Mouse (Mus musculus) limb, embryonic 14.5 days (tissue): ENCODE measurements around the gene Sidt2. TPM values are rescaled to one million over a fixed set of nuclear protein-coding genes. Genes with fewer than 3 reads are reported as not detected.

Experiments used
- ATAC-seq: fragments of 200-750 bp; cut with Nextera tagmentation; 2 replicates; pipeline ENCODE4 v1.8.0; 2017; ENCODE audit warnings: low read depth, moderate number of reproducible peaks, moderate TSS enrichment; ENCODE audit not compliant: low FRiP score
- DNase-seq: peaks from one replicate; pipeline ENCODE4 v3.0.0-alpha.2; 2015; ENCODE audit warnings: low spot score
- H3K27ac ChIP-seq: fragments of 300-500 bp; sonication (generic); replicated peaks from 2 replicates; pipeline ENCODE4 v1.5.1; 2014; ENCODE audit warnings: low read depth, mild to moderate bottlenecking, low read length, moderate library complexity, mixed read lengths
- H3K27me3 ChIP-seq: fragments of 300-500 bp; sonication (generic); 2 replicates; pipeline ENCODE4 v1.6.1; 2014; ENCODE audit warnings: low read length, mixed read lengths; ENCODE audit not compliant: control insufficient read depth, insufficient read depth
- H3K36me3 ChIP-seq: fragments of 300-500 bp; sonication (generic); 2 replicates; pipeline ENCODE4 v1.6.1; 2014; ENCODE audit warnings: mild to moderate bottlenecking, low read length, moderate library complexity, mixed read lengths; ENCODE audit not compliant: control insufficient read depth, insufficient read depth
- H3K4me1 ChIP-seq: fragments of 300-500 bp; sonication (generic); 2 replicates; pipeline ENCODE4 v1.6.1; 2014; ENCODE audit warnings: antibody characterized with exemption, low read length, mixed read lengths; ENCODE audit not compliant: control insufficient read depth, insufficient read depth
- H3K4me2 ChIP-seq: fragments of 300-500 bp; sonication (generic); replicated peaks from 2 replicates; pipeline ENCODE4 v1.6.1; 2014; ENCODE audit warnings: low read depth, mild to moderate bottlenecking, low read length, moderate library complexity; ENCODE audit not compliant: severe bottlenecking
- H3K4me3 ChIP-seq: fragments of 300-500 bp; sonication (generic); replicated peaks from 2 replicates; pipeline ENCODE4 v1.5.1; 2014; ENCODE audit warnings: low read length
- H3K9ac ChIP-seq: fragments of 300-500 bp; sonication (generic); 2 replicates; pipeline ENCODE4 v1.6.1; 2014; ENCODE audit warnings: mild to moderate bottlenecking, low read depth, low read length, moderate library complexity; ENCODE audit not compliant: severe bottlenecking
- H3K9me3 ChIP-seq: fragments of 300-500 bp; sonication (generic); 2 replicates; pipeline ENCODE4 v1.6.1; 2016; ENCODE audit warnings: low read length; ENCODE audit not compliant: control insufficient read depth
- POLR2A ChIP-seq: fragments of 200-500 bp; IDR thresholded peaks from 2 replicates; pipeline ENCODE4 v1.8.0; 2012; ENCODE audit warnings: inconsistent platforms, mild to moderate bottlenecking, moderate library complexity, borderline replicate concordance; ENCODE audit not compliant: insufficient read depth, insufficient read length; ENCODE audit errors: extremely low read depth
- WGBS: fragments of 180-500 bp; shearing (Covaris S2); extraction: QIAGEN DNeasy Blood & Tissue Kit; methylation state at CpG from one replicate; pipeline ENCODE4 v1.1.7; 2014; 5-methylcytosine and 5-hydroxymethylcytosine counted together
- polyA plus RNA-seq, 2 experiments: library from polyadenylated mRNA; depleted of rRNA in 1 of 2; stranded (reverse) in 1 of 2; unstranded in 1 of 2; fragments of >200 nt; fragmentation: Nextera tagmentation in 1 of 2; extraction: Ambion mirVana in 1 of 2; gene quantifications; 2 replicates each; pipeline versions ENCODE4 v1.2.1 to v1.2.3; 2012 to 2014

Sidt2 gene
- polyA plus RNA-seq, 2 experiments = 56.1 to 121 TPM

DNA sequence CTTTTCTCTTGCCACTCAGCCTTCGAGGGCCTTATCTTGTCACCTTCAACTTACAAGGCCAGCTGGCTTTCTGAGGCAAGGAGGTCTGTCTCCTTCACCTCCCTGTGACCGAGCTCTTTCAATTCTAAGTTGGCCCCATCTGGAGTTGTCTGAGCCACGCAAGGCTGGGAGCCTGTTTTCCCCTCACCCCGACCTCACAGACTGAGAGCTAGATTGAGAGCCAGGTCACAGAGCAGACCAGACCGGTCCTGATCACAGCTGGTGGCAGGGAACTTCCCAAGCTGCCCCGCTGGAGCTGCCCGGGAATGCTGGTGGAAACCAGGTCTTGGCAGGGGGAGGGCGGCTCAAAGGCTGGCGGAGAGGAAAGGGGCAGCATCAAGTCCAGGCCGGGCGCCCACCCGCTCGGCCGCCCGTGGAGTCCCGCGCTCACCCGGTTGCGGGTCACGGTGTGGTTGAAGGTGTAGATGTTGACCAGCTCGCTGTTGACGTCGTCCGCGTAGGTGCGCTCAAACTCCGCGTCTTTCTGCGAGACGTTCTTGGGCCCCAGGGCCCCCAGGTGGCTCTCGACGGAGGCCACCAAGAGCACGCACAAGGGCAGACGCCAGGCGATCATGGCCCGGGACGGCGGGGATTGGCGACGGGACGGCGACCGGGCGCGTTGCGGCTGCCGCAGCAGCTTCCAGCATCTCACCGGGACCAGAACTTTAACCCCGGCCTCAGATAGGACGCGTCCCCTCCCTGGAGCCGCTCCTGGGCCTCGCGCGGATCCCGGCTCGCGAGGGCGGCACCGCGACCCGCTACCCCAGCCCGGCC is 558 bp downstream of the Sidt2 start:
- Histone ChIP-seq H3K4me3 (peak overlapping the region; percentile 93), H3K27me3 (no peaks in the 10 kb centered on the region), H3K4me2 (peak overlapping the region; percentile 83), H3K9ac (peak overlapping the region; percentile 88), H3K4me1 (peaks cover 15% of the 10 kb centered on the region), H3K9me3 (no peaks in the 10 kb centered on the region), H3K27ac (peak overlapping the region; percentile 85), H3K36me3 (peaks cover 26% of the 10 kb centered on the region)
- DNase-seq (no peak), ATAC-seq (peak; percentile 38; the same call in 1 of the 2 replicates)
- no peak for TF ChIP-seq POLR2A
- WGBS = 1% methylated on average over 53 of the region's 63 CpGs

DNA sequence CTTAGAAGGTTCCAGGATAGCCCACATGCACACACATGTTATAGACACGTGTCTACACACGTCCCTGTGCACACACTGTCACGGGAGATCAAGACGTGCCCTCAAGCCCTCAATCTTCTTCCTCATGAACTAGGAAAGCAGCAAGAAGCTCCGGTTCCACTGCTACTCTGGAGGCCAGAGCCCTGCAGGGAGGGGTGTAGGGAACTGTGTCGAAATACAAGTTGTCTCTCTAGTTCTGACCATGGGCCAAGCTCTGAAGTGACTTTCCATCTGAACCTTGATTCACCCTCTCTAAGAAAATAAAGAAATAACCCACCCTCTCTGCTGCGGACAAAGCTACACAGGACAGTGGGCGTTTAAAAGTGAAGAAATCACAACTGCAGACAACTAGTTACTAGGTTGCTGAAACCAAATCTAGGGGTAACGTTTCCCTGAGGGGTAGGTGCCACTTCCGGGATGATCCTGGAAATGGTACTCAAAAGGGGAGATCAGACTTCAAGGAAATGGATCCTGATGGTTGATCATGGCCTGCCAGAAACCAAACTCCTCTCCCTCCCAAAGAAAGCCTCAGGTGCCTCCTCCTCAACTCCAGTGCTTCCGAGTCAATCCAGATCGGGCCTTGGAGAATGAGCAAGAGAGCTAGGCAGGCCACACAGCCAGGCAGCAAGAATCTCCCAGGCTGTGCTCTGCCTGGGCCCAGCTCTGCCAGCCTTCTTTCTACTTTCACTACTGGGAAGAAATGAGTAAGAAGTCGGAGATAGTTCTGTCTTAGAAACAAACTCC is 1.4 kb downstream of the Sidt2 start:
- ATAC-seq = no peak
- Histone ChIP-seq H3K27me3 (no peaks in the 10 kb centered on the region), H3K9me3 (no peaks in the 10 kb centered on the region), H3K4me2 (peak overlapping the region; percentile 83), H3K9ac (peak overlapping the region; percentile 88), H3K27ac (peak overlapping the region; percentile 85), H3K4me3 (peak overlapping the region; percentile 93), H3K36me3 (peaks cover 34% of the 10 kb centered on the region), H3K4me1 (peaks cover 15% of the 10 kb centered on the region)
- TF ChIP-seq POLR2A = no peak
- 50% methylated on average over 13 of the region's 13 CpGs for WGBS
- DNase-seq = no peak

DNA sequence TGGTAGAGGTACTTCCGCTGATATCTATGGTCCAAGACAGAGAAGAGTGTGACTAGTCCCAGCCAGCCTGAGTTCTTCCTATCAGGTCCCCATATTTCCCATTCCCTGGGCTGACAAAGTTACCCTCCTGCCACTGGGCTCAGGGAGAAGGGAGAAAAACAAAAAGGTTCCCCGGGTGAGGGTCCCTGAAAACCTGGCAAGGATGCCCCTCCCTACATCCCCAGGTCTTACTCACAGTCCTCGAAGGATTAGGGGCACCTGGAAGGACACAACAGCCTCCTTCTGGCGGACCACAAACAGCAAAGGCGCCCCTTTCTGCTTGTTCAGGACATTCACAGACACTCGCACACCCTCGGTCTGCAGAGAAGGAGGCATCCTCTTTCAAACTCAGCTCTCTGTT is 2.2 kb downstream of the Sidt2 start:
- H3K36me3 ChIP-seq = peaks cover 40% of the 10 kb centered on the region
- H3K9ac ChIP-seq = peak overlapping the region; percentile 88; the same call in 1 of the 2 replicates
- no peak for ATAC-seq
- H3K27me3 ChIP-seq = no peaks in the 10 kb centered on the region
- H3K4me2 ChIP-seq = peak overlapping the region; percentile 83; the same call in 1 of the 2 replicates
- H3K4me3 ChIP-seq = 0 out of 2 replicates have a peak overlapping the region, but pooled peaks have one; percentile 93
- H3K27ac ChIP-seq = no peak overlapping the region
- H3K9me3 ChIP-seq = no peaks in the 10 kb centered on the region
- H3K4me1 ChIP-seq = peaks cover 15% of the 10 kb centered on the region
- DNase-seq = no peak
- 88% methylated on average over 7 of the region's 7 CpGs for WGBS
- no peak for TF ChIP-seq POLR2A

DNA sequence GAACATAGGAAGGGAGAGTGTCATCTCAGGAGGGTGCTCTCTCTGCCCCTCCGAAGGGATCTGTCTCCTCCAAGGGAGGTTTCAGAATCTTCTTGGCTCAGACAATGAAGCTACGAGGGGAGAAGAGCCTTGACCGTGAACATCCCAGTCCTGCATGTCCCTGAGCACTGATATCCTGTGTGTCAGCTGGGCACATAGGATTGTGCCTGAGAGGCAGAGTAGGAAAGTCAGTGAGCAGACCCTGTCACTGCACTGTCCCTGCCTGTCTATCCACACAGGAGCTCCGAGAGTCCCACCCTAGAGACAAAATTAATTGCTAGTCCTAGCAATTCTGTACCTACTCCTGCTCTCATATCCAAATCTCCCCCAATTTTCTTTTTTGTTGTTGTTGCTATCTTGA is 3.0 kb downstream of the Sidt2 start:
- Histone ChIP-seq H3K27ac (no peak overlapping the region), H3K9ac (no peak overlapping the region), H3K9me3 (no peaks in the 10 kb centered on the region), H3K4me3 (no peak overlapping the region), H3K4me1 (peaks cover 15% of the 10 kb centered on the region), H3K27me3 (no peaks in the 10 kb centered on the region), H3K4me2 (no peak overlapping the region), H3K36me3 (peaks cover 48% of the 10 kb centered on the region)
- WGBS = 88% methylated on average over 4 of the region's 4 CpGs
- no peak for TF ChIP-seq POLR2A
- no peak for DNase-seq
- no peak for ATAC-seq

DNA sequence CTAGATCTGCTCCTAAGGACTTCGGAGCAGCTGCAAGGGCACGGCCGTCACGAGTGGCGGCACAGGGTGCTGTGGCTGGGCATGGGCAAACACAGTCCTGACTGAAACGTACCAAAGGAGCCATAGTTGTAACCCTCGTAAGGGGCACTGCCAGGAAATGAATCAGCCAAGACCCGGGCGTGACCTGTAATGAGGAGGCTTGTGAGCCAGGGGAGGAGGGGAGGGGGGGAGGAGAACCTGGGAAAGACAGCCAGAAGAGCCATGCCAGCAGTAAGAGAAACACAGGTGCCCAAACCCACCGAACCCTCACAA is 8.2 kb downstream of the Sidt2 start:
- ATAC-seq (no peak), DNase-seq (no peak)
- Histone ChIP-seq H3K4me2 (no peak overlapping the region), H3K27ac (no peak overlapping the region), H3K4me1 (no peaks in the 10 kb centered on the region), H3K27me3 (no peaks in the 10 kb centered on the region), H3K4me3 (no peak overlapping the region), H3K36me3 (peaks cover 96% of the 10 kb centered on the region), H3K9ac (no peak overlapping the region), H3K9me3 (no peaks in the 10 kb centered on the region)
- no peak for TF ChIP-seq POLR2A
- 84% methylated on average over 10 of the region's 10 CpGs for WGBS
